Mouse (Mus musculus) kidney, adult 2 months (tissue): Measurements from ENCODE around the gene Coro2b.

ENCODE experiments used
- CTCF ChIP-seq: fragments of 200-500 bp; conservative IDR thresholded peaks from 2 replicates; pipeline ENCODE4 v1.5.1; 2011; ENCODE audit warnings: low read depth, mild to moderate bottlenecking, control low read depth, low read length, moderate library complexity, mixed read lengths; ENCODE audit not compliant: insufficient read depth, insufficient read length
- POLR2A ChIP-seq: fragments of 200-500 bp; IDR thresholded peaks from one replicate; pipeline ENCODE4 v1.6.1; 2011; ENCODE audit warnings: low read depth, low read length, control low read depth

GRCm38 (mm10) chr9:62550661-62551093, 13.8 kb upstream of the Coro2b start:
- TF ChIP-seq CTCF (peak; percentile 79), POLR2A (no peak)
